Mouse (Mus musculus): ENCODE results near the gene Spin2e. TPM values are rescaled to one million over a fixed set of nuclear protein-coding genes. Genes with fewer than 3 reads are reported as not detected.
"Not testable (repeated sequence)": the region's sequence is repeated elsewhere in the genome, so short reads cannot be mapped to it uniquely, and the experiment has no call there.

The Spin2e gene
- polyA plus RNA-seq (2014; fragmentation: Nextera tagmentation; extraction: Ambion mirVana) = not detected in 2 replicates

DNA sequence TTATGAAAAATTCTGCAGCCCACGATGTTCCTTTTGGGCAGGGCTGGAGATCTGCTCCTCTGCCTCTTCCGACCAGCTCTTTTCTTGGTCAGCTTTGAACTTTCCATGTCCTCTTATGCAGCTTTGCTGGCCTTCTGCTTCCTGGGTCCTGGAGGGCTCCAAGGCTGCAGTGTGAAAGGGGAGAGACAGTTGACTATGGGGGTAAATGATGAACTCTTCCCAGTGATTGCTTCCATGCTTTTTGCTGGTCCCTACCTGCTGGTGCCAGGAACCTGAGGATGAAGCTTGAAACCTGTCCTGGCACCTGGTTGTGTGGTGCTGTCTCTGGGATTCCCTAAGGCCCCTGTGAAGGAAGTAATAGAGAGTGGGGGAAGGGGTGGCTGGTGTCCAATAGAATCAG lies at the start of gene Spin2e:
TSS of gene Spin2e (minus strand) at position 101 of the 400 bp plus-strand sequence.
- ATAC-seq (replicated peaks; ENCODE audit: low FRiP score, low TSS enrichment, low read depth); H3K27me3 ChIP-seq (replicated peaks; ENCODE audit: control insufficient read depth, insufficient read depth, low read length); H3K36me3 ChIP-seq (ENCODE audit: control insufficient read depth, insufficient read depth, low read length); H3K4me3 ChIP-seq (ENCODE audit: low read depth, low read length); DNase-seq (ENCODE audit: low spot score); H3K4me2 ChIP-seq (ENCODE audit: low read length); H3K9me3 ChIP-seq (ENCODE audit: control insufficient read depth, low read length); H3K27ac ChIP-seq (ENCODE audit: low read depth); H3K4me1 ChIP-seq (replicated peaks; ENCODE audit: control insufficient read depth, insufficient read depth, low read length); H3K9ac ChIP-seq (ENCODE audit: low read length): not testable (repeated sequence)
- 100% methylated on average over 1 of the region's 2 CpGs for WGBS

DNA sequence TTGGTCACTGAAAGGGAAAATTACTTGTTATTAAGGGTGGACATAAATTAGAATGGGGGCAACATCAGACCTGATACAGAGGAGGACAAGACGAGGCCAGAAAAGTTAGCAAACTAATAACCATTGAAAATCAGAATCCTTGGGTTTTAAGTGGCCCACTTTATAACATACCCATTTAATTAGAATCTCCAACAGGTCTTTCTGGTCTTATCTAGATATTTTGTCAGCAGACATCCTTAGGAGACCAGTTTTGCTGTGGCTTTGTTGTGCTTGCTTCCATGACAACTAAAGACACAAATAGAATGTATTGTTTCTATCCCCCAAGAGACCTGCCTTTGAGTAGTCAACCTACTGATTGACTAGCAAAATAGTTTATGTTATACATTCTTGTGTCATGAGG lies 44.5 kb downstream of the Spin2e start, which contains the start of gene Gm21883:
TSS of gene Gm21883 (minus strand) at position 101 of the 400 bp plus-strand sequence.
- not testable (repeated sequence) for DNase-seq (ENCODE audit: low spot score); H3K9me3 ChIP-seq (ENCODE audit: control insufficient read depth, low read length); H3K36me3 ChIP-seq (ENCODE audit: control insufficient read depth, insufficient read depth, low read length); ATAC-seq (replicated peaks; ENCODE audit: low FRiP score, low TSS enrichment, low read depth); H3K4me2 ChIP-seq (ENCODE audit: low read length); H3K27me3 ChIP-seq (replicated peaks; ENCODE audit: control insufficient read depth, insufficient read depth, low read length); H3K4me3 ChIP-seq (ENCODE audit: low read depth, low read length); H3K4me1 ChIP-seq (replicated peaks; ENCODE audit: control insufficient read depth, insufficient read depth, low read length); H3K9ac ChIP-seq (ENCODE audit: low read length); H3K27ac ChIP-seq (ENCODE audit: low read depth)
- WGBS = no CpG with 5 or more reads among the region's 1 CpGs

Other genes starting within 250 kb of the Spin2e start
- gene Btbd35f19, start 235.0 kb downstream of the Spin2e start, polyA plus RNA-seq (2014; fragmentation: Nextera tagmentation; extraction: Ambion mirVana) = not detected in 2 replicates
- gene Gm21883, start 44.6 kb downstream of the Spin2e start, polyA plus RNA-seq (2014; fragmentation: Nextera tagmentation; extraction: Ambion mirVana) = not detected in 2 replicates
- gene Btbd35f25, start 98.2 kb upstream of the Spin2e start, polyA plus RNA-seq (2014; fragmentation: Nextera tagmentation; extraction: Ambion mirVana) = not detected in 2 replicates